Mouse (Mus musculus): Measurements from ENCODE around the gene Pim1. TPM values are rescaled to one million over a fixed set of nuclear protein-coding genes. Genes with fewer than 3 reads are reported as not detected.

The Pim1 gene
- polyA plus RNA-seq, 1 experiment from 2014 or later: 22.0 TPM

DNA sequence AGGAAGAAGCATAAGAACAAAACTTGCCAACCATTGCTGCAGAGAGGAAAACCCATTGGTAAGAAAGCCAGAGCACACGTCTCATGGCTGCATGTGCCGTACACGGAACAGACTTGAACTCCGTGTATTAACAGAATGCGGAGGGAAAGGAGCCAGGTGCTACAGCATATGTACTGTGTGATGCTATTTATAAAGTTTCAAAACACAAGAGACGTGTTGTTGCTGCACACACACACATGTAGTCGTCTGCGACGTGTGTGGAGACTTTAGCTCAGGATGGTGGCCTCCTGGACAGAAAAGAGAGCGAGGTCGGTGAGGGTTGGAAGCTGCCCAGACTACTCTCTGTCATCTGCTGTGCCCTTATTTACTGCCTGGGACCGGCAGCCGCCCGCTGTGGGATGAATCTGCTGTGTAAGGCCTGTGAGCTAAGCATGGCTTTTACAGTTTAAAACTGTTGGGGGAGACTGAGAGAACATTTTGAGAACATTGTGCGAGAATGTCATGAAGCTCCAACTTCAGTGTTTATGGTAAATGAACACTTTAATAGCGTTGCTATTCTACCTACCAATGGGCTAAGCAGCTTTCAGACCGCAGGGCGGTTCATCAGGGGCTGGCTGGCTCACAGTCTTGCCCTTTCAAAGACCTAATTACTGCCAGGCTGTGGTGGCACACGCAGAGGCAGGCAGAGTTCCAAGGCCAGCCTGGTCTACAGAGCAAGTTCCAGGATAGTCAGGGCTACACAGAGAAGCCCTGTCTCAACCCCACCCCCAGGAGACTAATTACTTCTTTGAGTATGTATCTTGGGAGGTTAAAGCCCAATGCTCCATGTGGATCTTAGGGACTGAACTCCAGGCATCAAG lies 52.5 kb downstream of the Pim1 start:
- Histone ChIP-seq H3K9me3 (replicated peaks) (no peaks in the 10 kb centered on the region), H3K4me2 (no peak overlapping the region), H3K4me3 (no peak overlapping the region), H3K27ac (no peak overlapping the region), H3K9ac (no peak overlapping the region), H3K27me3 (0 out of 2 replicates have a peak, but pooled peaks cover 4% of the 10 kb centered on the region), H3K36me3 (ENCODE audit: poor library complexity, severe bottlenecking) (no peaks in the 10 kb centered on the region), H3K4me1 (no peaks in the 10 kb centered on the region)
- ATAC-seq: no peak
- 87% methylated on average over 19 of the region's 19 CpGs for WGBS

DNA sequence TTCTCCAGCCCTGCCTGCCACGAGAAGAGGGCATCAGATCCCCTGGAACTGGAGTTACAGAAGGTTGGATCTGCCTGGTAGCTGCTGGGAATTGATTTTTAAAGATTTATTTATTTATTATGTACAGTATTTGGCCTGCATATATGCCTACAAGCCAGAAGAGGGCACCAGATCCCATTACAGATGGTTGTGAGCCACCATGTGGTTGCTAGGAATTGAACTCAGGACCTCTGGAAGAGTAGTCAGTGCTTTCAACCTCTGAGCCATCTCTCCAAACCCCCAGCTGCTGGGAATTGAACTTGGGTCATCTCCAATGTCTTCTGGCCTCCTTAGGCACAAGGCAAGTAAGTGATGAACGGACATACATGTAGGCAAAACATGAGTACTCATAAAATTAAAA lies 53.5 kb downstream of the Pim1 start:
- Histone ChIP-seq H3K9me3 (replicated peaks) (no peaks in the 10 kb centered on the region), H3K27me3 (0 out of 2 replicates have a peak, but pooled peaks cover 4% of the 10 kb centered on the region), H3K4me1 (no peaks in the 10 kb centered on the region), H3K4me3 (no peak overlapping the region), H3K27ac (no peak overlapping the region), H3K4me2 (no peak overlapping the region), H3K36me3 (ENCODE audit: poor library complexity, severe bottlenecking) (no peaks in the 10 kb centered on the region), H3K9ac (no peak overlapping the region)
- 75% methylated on average over 2 of the region's 2 CpGs for WGBS
- no peak for ATAC-seq

DNA sequence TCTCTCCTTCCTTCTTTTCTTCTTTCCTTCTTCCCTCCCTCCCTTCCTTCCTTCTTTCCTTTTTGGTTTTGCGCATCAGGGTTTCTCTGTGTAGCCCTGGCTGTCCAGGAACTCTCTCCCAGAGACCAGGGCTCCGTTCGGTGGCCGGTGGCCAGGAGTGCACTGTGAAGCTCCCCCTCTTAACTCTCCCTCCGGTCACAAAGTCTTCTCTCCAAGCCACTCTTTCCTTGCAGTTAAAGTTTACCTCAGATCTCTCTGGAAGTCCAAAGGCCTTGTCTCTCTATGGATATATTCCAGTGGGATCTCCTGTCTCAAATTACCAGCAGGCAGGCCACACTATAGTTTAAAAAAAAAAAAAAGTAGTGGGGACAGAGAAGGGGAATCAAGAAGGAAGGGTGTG lies 54.7 kb downstream of the Pim1 start:
- Histone ChIP-seq H3K27ac (no peak overlapping the region), H3K36me3 (ENCODE audit: poor library complexity, severe bottlenecking) (no peaks in the 10 kb centered on the region), H3K4me2 (no peak overlapping the region), H3K4me3 (no peak overlapping the region), H3K27me3 (0 out of 2 replicates have a peak, but pooled peaks cover 4% of the 10 kb centered on the region), H3K9me3 (replicated peaks) (no peaks in the 10 kb centered on the region), H3K4me1 (peaks cover 6% of the 10 kb centered on the region), H3K9ac (no peak overlapping the region)
- WGBS: 90% methylated on average over 5 of the region's 5 CpGs
- no peak for ATAC-seq

Other genes with a start within 250 kb of the Pim1 start
- gene Ppil1, start 226.6 kb upstream of the Pim1 start, polyA plus RNA-seq (2015; fragmentation: Nextera tagmentation; extraction: Ambion mirVana): 151 and 157 TPM in 2 replicates
- 78.7 and 83.5 TPM in 2 replicates for gene BC004004, start 222.0 kb upstream of the Pim1 start, polyA plus RNA-seq (2015; fragmentation: Nextera tagmentation; extraction: Ambion mirVana)
- gene Pi16, start 173.1 kb upstream of the Pim1 start, polyA plus RNA-seq (2015; fragmentation: Nextera tagmentation; extraction: Ambion mirVana): 1.5 and 1.7 TPM in 2 replicates
- 378 and 381 TPM in 2 replicates for gene Mtch1, start 142.8 kb upstream of the Pim1 start, polyA plus RNA-seq (2015; fragmentation: Nextera tagmentation; extraction: Ambion mirVana)
- 2.6 and 3.0 TPM in 2 replicates for gene Fgd2, start 129.8 kb upstream of the Pim1 start, polyA plus RNA-seq (2015; fragmentation: Nextera tagmentation; extraction: Ambion mirVana)
- not detected in 2 replicates for gene Gm17657, start 58.9 kb downstream of the Pim1 start, polyA plus RNA-seq (2015; fragmentation: Nextera tagmentation; extraction: Ambion mirVana)
- 17.7 and 20.1 TPM in 2 replicates for gene Tbc1d22b, start 59.0 kb downstream of the Pim1 start, polyA plus RNA-seq (2015; fragmentation: Nextera tagmentation; extraction: Ambion mirVana)
- gene Tmem217, start 61.6 kb downstream of the Pim1 start, polyA plus RNA-seq (2015; fragmentation: Nextera tagmentation; extraction: Ambion mirVana): 1.2 and 1.3 TPM in 2 replicates
- gene Rnf8, start 124.0 kb downstream of the Pim1 start, polyA plus RNA-seq (2015; fragmentation: Nextera tagmentation; extraction: Ambion mirVana): 104 and 108 TPM in 2 replicates
- 3.7 and 4.0 TPM in 2 replicates for gene Gm28043, start 124.1 kb downstream of the Pim1 start, polyA plus RNA-seq (2015; fragmentation: Nextera tagmentation; extraction: Ambion mirVana)
- 135 and 153 TPM in 2 replicates for gene Cmtr1, start 169.8 kb downstream of the Pim1 start, polyA plus RNA-seq (2015; fragmentation: Nextera tagmentation; extraction: Ambion mirVana)
- gene Ccdc167, start 226.3 kb downstream of the Pim1 start, polyA plus RNA-seq (2015; fragmentation: Nextera tagmentation; extraction: Ambion mirVana): 13.0 and 14.2 TPM in 2 replicates

Measured in forebrain, embryonic 13.5 days (tissue).